Mouse (Mus musculus): ENCODE results near the gene Itfg1. TPM values are rescaled to one million over a fixed set of nuclear protein-coding genes. Genes with fewer than 3 reads are reported as not detected.
"Not testable (repeated sequence)": the region's sequence is repeated elsewhere in the genome, so short reads cannot be mapped to it uniquely, and the experiment has no call there.

Gene Itfg1
- 73.8 TPM in 2 replicates for polyA plus RNA-seq (2015; fragmentation: Nextera tagmentation; extraction: Ambion mirVana)

DNA sequence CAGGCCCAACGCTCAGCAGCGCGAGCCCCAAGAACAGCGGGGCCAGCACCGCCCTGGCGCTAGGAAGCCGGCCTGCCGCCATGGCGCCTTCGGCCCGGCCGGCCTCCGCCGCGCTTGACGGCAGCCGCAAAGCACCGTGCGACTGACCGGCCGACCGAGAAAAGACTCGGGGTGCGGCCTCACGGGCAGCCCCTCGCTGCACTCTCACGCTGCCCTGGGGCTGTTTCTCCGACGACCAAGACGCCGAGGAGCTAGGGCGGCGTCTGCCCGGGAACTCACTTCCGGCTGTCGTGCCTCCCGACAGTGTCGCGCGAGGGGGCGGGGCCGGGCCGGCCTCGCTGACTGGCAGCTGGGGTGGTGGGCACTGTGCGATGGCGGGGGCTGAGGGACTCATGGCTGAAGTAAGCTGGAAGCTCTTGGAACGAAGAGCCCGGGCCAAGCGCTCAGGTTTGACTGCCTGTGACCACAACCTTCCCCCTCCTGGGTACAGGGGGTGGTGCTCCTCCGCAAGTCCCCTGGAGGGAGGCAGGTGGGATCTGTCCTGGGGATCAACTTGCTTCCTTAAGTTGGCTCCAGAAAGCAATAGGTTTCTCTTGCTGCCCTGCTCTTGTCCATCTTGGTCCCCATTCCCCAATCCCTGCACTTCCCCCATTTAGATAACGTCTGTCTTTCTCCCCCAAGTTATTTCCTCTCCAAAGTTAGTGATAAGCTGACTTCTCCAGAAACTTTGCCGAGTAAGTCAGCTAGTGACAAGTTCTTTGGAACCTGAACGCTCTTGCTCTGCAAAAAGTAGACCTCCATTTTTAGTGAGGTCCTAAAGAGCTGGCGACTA, at the start of gene Itfg1, which contains the start of gene Phkb:
TSS of gene Itfg1 (minus strand) at position 265 of the 832 bp plus-strand sequence.
TSS of gene Phkb (plus strand) at position 303 of the 832 bp plus-strand sequence.
- WGBS = under 1% methylated on average over 54 of the region's 54 CpGs
- Histone ChIP-seq H3K36me3 (peaks cover 12% of the 10 kb centered on the region), H3K27ac (peak within 1 kb of the TSS; percentile 95), H3K9ac (peak within 1 kb of the TSS; percentile 90), H3K9me3 (no peaks in the 10 kb centered on the region), H3K27me3 (no peaks in the 10 kb centered on the region), H3K4me2 (replicated peaks) (peak within 1 kb of the TSS; percentile 84), H3K4me3 (peak within 1 kb of the TSS; percentile 86), H3K4me1 (peaks cover 14% of the 10 kb centered on the region)
- ATAC-seq (ENCODE audit: low FRiP score, low read depth) = peak; percentile 97

DNA sequence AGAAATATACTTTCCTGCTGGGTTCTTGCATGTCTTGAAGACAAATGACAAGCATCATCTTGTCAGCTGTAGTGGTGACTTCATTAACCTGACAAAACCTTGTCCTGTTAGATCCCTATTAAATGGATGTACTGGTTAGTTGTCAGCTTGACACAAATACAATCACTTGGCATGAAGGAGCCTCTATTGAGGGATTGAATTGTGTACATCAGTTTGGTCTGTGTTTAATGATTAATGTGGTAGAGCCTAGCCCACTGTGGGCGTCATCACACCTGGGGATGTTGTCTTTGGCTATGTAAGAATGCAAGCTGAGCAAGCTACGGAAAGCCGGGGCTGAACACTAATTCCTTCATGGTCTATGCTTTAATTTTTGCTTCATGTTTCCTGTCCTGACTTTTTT, 44.1 kb upstream of the Itfg1 start:
- H3K4me3 ChIP-seq = no peak overlapping the region
- no peak overlapping the region for H3K27ac ChIP-seq
- no peaks in the 10 kb centered on the region for H3K9me3 ChIP-seq
- no peaks in the 10 kb centered on the region for H3K27me3 ChIP-seq
- no peak overlapping the region for H3K9ac ChIP-seq
- no peaks in the 10 kb centered on the region for H3K4me1 ChIP-seq
- ATAC-seq (ENCODE audit: low FRiP score, low read depth) = no peak
- H3K4me2 ChIP-seq (replicated peaks) = no peak overlapping the region
- H3K36me3 ChIP-seq = peaks cover 35% of the 10 kb centered on the region
- WGBS = 95% methylated on average over 3 of the region's 3 CpGs

DNA sequence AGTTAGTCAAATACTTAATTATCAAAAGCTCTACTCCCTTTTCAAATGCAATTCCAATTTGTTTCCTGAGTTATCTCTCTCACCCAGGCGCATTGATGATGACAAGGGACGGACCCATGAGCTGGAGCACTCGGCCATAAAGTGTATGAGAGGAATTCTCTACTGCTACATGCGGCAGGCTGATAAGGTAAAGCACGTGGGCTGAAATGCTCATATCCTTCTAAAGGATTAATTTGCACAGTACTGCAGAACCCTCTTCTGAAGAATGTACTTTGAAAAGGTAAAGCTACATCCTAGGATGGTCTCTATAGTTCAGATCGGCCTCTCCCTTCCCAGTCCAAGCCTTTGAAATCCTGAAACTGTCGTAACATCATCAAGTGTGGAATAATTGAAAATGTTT, 38.9 kb upstream of the Itfg1 start:
- Histone ChIP-seq H3K9me3 (no peaks in the 10 kb centered on the region), H3K27ac (no peak overlapping the region), H3K27me3 (no peaks in the 10 kb centered on the region), H3K4me1 (no peaks in the 10 kb centered on the region), H3K4me2 (replicated peaks) (no peak overlapping the region), H3K4me3 (no peak overlapping the region), H3K9ac (no peak overlapping the region), H3K36me3 (peaks cover 35% of the 10 kb centered on the region)
- WGBS = 94% methylated on average over 7 of the region's 7 CpGs
- ATAC-seq (ENCODE audit: low FRiP score, low read depth) = no peak

DNA sequence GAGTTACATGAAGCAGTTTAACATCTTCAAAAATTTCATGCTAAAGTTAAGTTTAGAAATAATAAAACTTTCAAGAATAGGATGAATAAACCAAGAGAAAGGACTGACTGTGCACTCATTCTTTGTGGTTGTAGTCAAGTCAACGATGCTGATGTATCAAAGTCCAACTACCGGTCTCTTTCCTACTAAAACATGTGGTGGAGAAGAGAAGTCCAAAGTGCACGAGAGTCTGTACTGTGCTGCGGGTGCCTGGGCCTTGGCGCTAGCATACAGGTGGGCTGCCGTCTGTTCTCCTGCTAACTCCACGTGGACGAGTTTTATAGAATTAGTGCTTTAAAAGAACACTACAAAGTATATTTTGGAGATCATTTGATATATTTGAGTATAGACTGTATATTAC, 37.3 kb upstream of the Itfg1 start:
- H3K27ac ChIP-seq = no peak overlapping the region
- H3K36me3 ChIP-seq = peaks cover 30% of the 10 kb centered on the region
- ATAC-seq (ENCODE audit: low FRiP score, low read depth) = no peak
- H3K9me3 ChIP-seq = no peaks in the 10 kb centered on the region
- WGBS = 93% methylated on average over 8 of the region's 8 CpGs
- H3K4me1 ChIP-seq = no peaks in the 10 kb centered on the region
- H3K4me3 ChIP-seq = no peak overlapping the region
- H3K27me3 ChIP-seq = no peaks in the 10 kb centered on the region
- H3K9ac ChIP-seq = no peak overlapping the region
- no peak overlapping the region for H3K4me2 ChIP-seq (replicated peaks)

DNA sequence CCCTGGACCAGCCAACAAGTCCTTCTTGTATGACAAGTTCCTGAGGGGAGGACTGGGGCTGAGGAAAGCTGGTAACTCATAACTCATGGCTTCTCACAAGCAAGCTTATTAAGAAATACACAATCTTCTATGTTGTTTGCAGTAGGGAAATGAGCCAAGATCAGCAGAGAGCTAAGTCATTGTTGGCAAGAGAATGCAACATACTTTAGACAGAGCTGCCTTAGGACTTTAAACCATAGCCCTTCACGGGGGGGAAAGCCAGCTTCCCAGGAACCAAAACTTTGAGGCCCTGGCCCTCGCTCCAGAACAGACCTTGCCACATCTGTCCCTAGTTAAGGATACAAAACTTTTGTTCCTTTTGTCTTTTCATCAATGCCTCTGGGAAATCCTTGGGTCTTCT, 30.9 kb upstream of the Itfg1 start:
- Histone ChIP-seq H3K27ac (peak overlapping the region; percentile 11; the same call in 1 of the 2 replicates), H3K9me3 (no peaks in the 10 kb centered on the region), H3K9ac (no peak overlapping the region), H3K36me3 (no peaks in the 10 kb centered on the region), H3K4me3 (no peak overlapping the region), H3K27me3 (no peaks in the 10 kb centered on the region), H3K4me2 (replicated peaks) (no peak overlapping the region), H3K4me1 (peaks cover 8% of the 10 kb centered on the region)
- 46% methylated on average over 2 of the region's 2 CpGs for WGBS
- 0 out of 2 replicates have a peak, but pooled peaks have one; percentile 44 for ATAC-seq (ENCODE audit: low FRiP score, low read depth)

DNA sequence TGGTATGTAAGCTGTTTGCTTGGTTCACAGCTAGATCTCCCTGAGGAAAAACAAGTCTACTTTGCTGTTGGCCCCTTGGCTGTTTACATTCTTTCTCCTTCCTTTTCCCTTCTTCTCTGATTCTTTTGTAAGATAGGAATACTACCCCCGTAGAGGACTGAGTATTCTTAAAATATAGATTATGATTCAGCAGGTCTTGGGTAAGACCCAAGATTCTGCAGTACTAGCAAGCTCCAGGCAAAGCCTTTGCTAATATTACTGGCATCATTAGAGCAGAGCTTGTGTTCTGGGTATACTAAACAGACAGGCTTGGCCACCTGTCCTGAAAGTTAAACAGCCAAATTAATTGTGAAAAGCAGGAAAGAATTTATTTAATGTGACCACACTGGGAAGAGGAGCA, 21.7 kb upstream of the Itfg1 start:
- H3K4me2 ChIP-seq (replicated peaks) = no peak overlapping the region
- 70% methylated on average over 1 of the region's 1 CpGs for WGBS
- ATAC-seq (ENCODE audit: low FRiP score, low read depth) = no peak
- H3K27ac ChIP-seq = no peak overlapping the region
- no peaks in the 10 kb centered on the region for H3K36me3 ChIP-seq
- H3K27me3 ChIP-seq = no peaks in the 10 kb centered on the region
- no peak overlapping the region for H3K9ac ChIP-seq
- H3K4me3 ChIP-seq = no peak overlapping the region
- H3K4me1 ChIP-seq = no peaks in the 10 kb centered on the region
- H3K9me3 ChIP-seq = no peaks in the 10 kb centered on the region

DNA sequence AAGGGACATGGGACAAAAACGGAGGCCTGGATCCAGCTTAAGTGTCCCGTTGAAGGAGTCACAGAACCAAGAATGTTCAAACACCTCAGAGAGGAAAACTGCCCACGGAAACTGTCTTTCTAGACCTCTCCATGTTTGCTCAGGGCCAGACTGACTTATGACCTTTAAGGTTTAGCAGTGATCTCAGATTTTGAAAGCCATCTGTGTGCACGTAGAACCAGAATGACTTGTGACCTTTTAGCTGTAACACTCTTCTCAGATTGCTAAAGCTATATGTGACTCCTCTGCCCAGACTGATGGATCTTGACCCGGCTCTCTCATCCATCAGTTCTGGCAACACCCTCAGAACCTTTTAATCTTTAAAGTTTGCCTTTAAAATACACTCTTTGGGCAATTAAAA, 19.9 kb upstream of the Itfg1 start:
- 66% methylated on average over 5 of the region's 5 CpGs for WGBS
- Histone ChIP-seq H3K4me2 (replicated peaks) (no peak overlapping the region), H3K4me3 (no peak overlapping the region), H3K27ac (no peak overlapping the region), H3K9ac (no peak overlapping the region), H3K4me1 (no peaks in the 10 kb centered on the region), H3K27me3 (no peaks in the 10 kb centered on the region), H3K36me3 (no peaks in the 10 kb centered on the region), H3K9me3 (no peaks in the 10 kb centered on the region)
- ATAC-seq (ENCODE audit: low FRiP score, low read depth) = no peak

DNA sequence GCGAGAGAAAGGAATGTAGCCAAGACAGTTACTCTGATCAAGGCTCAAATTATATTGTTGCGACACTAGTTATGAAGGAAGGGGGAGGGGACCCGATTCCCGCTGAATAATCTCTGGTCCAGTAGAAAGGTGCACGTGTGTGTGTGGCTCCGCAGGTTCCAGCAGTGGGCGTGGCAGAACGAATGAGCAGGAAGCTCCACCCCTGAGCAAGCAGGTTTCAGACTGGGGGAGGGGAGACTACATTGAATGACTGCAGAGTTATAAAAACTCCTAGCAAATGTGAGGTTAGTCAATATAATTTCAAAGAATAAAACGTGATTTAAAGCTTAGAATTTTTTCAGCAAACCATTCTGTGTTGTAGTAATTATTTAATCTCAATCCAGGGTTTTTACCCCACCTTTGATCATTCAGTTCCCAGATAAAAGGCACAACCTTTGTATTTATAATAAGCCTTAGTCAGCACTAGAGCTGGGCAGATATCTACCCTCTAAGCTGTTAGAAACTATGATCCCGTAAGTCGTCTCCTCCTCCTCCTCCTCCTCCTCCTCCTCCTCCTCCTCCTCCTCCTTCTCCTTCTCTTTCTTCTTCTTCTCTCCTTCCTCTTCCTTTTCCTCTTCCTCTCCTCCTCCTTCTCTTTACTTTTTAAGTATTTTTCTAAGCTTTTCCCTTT, 16.6 kb upstream of the Itfg1 start:
- not testable (repeated sequence) for H3K4me3 ChIP-seq; ATAC-seq (ENCODE audit: low FRiP score, low read depth); H3K4me1 ChIP-seq; H3K9me3 ChIP-seq; H3K9ac ChIP-seq; H3K27me3 ChIP-seq; H3K4me2 ChIP-seq (replicated peaks); H3K27ac ChIP-seq
- WGBS = 43% methylated on average over 11 of the region's 11 CpGs
- peaks cover 12% of the 10 kb centered on the region; the same call in 1 of the 2 replicates for H3K36me3 ChIP-seq

DNA sequence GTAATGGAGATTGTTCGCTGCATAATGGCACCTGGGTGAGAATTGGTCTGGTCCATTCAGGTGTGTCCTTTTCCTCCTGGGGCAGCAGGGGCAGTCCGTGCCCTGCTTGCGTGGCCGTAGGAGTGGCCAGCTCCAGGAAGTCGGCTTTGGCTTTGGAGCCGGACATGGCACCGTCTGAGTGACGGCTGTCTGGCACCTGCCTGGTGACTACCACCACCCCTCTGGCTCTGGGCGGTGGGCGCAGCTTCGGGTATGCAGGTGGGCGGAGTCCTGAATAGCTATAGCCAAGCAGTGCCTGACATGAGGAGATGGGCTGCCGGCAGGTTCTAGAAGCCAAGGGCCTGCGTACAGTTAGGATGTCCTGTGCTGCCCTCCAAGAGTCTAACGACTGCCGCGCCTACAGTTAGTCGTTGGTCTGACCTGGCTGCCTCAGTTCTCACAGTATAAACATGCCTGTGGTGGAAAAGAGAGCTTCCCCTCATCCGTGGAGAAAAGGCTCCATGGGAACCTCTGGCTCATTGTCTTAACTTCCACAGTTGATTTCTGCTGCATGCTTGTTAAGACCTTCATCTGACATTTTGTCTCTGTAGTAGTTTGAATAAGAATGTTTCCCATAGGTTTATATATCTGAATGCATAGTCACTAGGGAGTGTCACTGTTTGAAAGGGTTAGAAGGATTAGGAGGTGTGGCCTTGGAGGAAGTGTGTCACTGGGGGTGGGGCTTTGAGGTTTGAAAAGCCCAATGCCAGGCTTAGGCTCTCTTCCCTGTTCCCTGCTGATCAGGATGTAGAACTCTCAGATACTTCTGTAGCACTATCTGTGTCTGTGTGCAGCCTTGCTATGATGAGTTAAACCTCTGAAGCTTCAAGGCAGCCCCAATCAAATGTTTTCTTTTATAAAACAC, 13.8 kb upstream of the Itfg1 start:
- Histone ChIP-seq H3K27me3 (no peaks in the 10 kb centered on the region), H3K4me3 (no peak overlapping the region), H3K27ac (no peak overlapping the region), H3K9ac (no peak overlapping the region), H3K4me2 (replicated peaks) (no peak overlapping the region), H3K4me1 (no peaks in the 10 kb centered on the region), H3K9me3 (no peaks in the 10 kb centered on the region), H3K36me3 (peaks cover 18% of the 10 kb centered on the region; the same call in 1 of the 2 replicates)
- ATAC-seq (ENCODE audit: low FRiP score, low read depth) = no peak
- 89% methylated on average over 19 of the region's 19 CpGs for WGBS

DNA sequence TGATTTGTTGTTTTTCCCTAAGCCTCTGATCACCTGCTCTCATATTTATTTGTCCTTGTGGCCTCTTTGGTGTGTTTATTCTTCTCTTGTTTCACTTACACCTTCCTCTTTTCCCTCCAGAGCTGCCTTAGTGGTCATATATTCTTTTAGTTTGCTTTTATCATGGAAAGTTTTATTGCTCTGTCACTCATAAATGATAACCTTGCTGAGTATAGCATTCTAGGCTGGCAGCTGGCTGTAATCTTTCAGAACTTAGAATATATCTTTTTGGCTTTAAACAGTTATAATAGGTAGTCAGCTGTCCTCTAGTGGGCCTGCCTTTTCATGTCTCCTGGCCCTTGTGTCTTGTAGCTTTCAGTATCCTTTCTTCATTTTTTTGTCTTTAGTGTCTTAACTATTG, 5.2 kb upstream of the Itfg1 start:
- no peaks in the 10 kb centered on the region for H3K9me3 ChIP-seq
- no peak overlapping the region for H3K4me3 ChIP-seq
- H3K4me2 ChIP-seq (replicated peaks) = no peak overlapping the region
- H3K27me3 ChIP-seq = no peaks in the 10 kb centered on the region
- H3K4me1 ChIP-seq = 0 out of 2 replicates have a peak, but pooled peaks cover 6% of the 10 kb centered on the region
- ATAC-seq (ENCODE audit: low FRiP score, low read depth) = no peak
- peaks cover 7% of the 10 kb centered on the region; the same call in 1 of the 2 replicates for H3K36me3 ChIP-seq
- no peak overlapping the region for H3K9ac ChIP-seq
- H3K27ac ChIP-seq = no peak overlapping the region

DNA sequence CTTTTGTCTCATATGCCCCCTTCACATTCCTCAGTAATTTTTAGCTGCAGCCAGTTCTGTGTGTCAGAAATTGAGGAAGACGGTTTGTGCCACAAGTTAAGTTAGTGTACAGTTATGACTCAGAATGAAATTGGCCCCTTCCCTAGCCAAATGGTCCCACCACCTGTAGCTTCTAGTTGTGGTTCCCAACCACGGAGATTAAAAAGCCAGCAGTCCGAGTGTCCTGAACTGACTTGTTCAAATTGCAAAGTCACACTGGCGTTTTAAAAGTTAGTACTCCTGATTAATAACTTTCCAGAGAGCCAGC, 721 bp upstream of the Itfg1 start:
- ATAC-seq (ENCODE audit: low FRiP score, low read depth) = no peak
- WGBS = 7% methylated on average over 4 of the region's 4 CpGs

More for the DNA sequence above, 721 bp upstream of the Itfg1 start:
- H3K36me3 ChIP-seq = peaks cover 12% of the 10 kb centered on the region
- peaks cover 14% of the 10 kb centered on the region for H3K4me1 ChIP-seq
- peak overlapping the region; percentile 90 for H3K9ac ChIP-seq
- no peaks in the 10 kb centered on the region for H3K27me3 ChIP-seq
- H3K4me3 ChIP-seq = peak overlapping the region; percentile 86
- H3K9me3 ChIP-seq = no peaks in the 10 kb centered on the region
- H3K4me2 ChIP-seq (replicated peaks) = peak overlapping the region; percentile 84
- peak overlapping the region; percentile 95; the same call in 1 of the 2 replicates for H3K27ac ChIP-seq

Data from limb, embryonic 13.5 days (tissue).